Mouse (Mus musculus): ENCODE results near the gene Olfr1342.

GRCm38 (mm10) chr4:118692412-118692973 lies at the start of gene Olfr1342:
- no peak for TF ChIP-seq E2F4 (IDR thresholded peaks at IDR 0.05; ENCODE audit: insufficient read depth)
- no peak for TF ChIP-seq POLR2A (IDR thresholded peaks at IDR 0.05; ENCODE audit: insufficient read length, low read depth)
- no peak for TF ChIP-seq MYOG (IDR thresholded peaks at IDR 0.05; ENCODE audit: control insufficient read depth in 1 of 3, insufficient read depth in 1 of 3, insufficient read length in 2 of 3, low read depth in 2 of 3)

All from myocyte (in vitro differentiated cells).